ENCODE assay signal across 27 mouse cellular contexts in the genomic region with DNA sequence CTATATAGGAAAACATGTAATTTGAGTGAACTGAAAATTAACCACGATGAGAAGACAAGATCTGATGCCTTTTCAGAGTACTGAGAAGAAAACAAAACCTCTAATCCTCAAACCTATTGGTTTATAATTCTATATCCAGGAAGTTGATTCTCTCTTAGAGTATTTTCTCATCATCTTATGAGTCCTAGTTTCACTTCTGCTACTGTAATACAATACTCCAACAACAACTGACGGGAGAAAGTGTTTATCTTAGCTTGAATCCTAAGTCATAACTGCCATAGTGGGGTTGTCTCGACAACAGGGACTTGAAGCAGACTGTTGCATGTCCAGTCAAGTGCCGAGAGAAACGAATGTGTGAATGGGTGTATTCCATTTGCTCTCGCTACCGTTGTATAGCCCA.
"Had no signal": no experiment of that assay in that cellular context is flagged by ENCODE, and none has a peak within 500 bp of the region (broad histone marks: within the 10 kb centered on the region; RNA-seq: fewer than 3 reads in every experiment).

No protein-coding gene starts in this region.

- H3K4me1 ChIP-seq: heart, embryonic 10.5 days; heart, embryonic 13.5 days; heart, embryonic 15.5 days; hindbrain, embryonic 13.5 days; hindbrain, embryonic 15.5 days; kidney, embryonic 15.5 days; limb, embryonic 10.5 days; limb, embryonic 12.5 days; liver, embryonic 13.5 days had no signal

- DNase-seq: gastrocnemius, postnatal 14 days; gastrocnemius, postnatal 36 days; heart, adult 18-20 months; heart, postnatal 14 days; heart, postnatal 36 days; kidney, adult 11 months; kidney, adult 2 months; kidney, adult 9 months; kidney, postnatal 14 days; kidney, postnatal 36 days; layer of hippocampus, adult 9-11 months; layer of hippocampus, postnatal 36 days; liver; liver, embryonic 13.5 days had no signal

- H3K9ac ChIP-seq: heart, embryonic 13.5 days; heart, embryonic 15.5 days; hindbrain, embryonic 13.5 days; hindbrain, embryonic 15.5 days; kidney, embryonic 15.5 days; limb, embryonic 12.5 days; liver, embryonic 13.5 days had no signal

- H3K9me3 ChIP-seq: heart, embryonic 10.5 days; heart, embryonic 13.5 days; heart, embryonic 15.5 days; hindbrain, embryonic 13.5 days; hindbrain, embryonic 15.5 days; kidney, embryonic 15.5 days; limb, embryonic 10.5 days; limb, embryonic 12.5 days; liver, embryonic 13.5 days had no signal

- H3K4me2 ChIP-seq: heart, embryonic 13.5 days; heart, embryonic 15.5 days; hindbrain, embryonic 13.5 days; hindbrain, embryonic 15.5 days; kidney, embryonic 15.5 days; limb, embryonic 12.5 days; liver, embryonic 11.5 days; liver, embryonic 13.5 days had no signal

- H3K36me3 ChIP-seq: heart, embryonic 10.5 days; heart, embryonic 13.5 days; heart, embryonic 15.5 days; hindbrain, embryonic 13.5 days; hindbrain, embryonic 15.5 days; kidney, embryonic 15.5 days; limb, embryonic 10.5 days; limb, embryonic 12.5 days; liver, embryonic 13.5 days had no signal

- ATAC-seq: hindbrain, postnatal 0 days; intestine, embryonic 16.5 days had no signal

- H3K27me3 ChIP-seq: heart, embryonic 13.5 days; heart, embryonic 15.5 days; hindbrain, embryonic 13.5 days; hindbrain, embryonic 15.5 days; kidney, embryonic 15.5 days; limb, embryonic 12.5 days; liver, embryonic 13.5 days had no signal

- H3K27ac ChIP-seq: heart, embryonic 10.5 days; heart, embryonic 13.5 days; heart, embryonic 15.5 days; hindbrain, embryonic 13.5 days; hindbrain, embryonic 15.5 days; hindbrain, postnatal 0 days; kidney, embryonic 15.5 days; kidney, postnatal 0 days; left cerebral cortex, adult 2 months; limb, embryonic 10.5 days; limb, embryonic 12.5 days; liver, embryonic 13.5 days had no signal

- H3K4me3 ChIP-seq: heart, embryonic 10.5 days; heart, embryonic 13.5 days; heart, embryonic 15.5 days; hindbrain, embryonic 13.5 days; hindbrain, embryonic 15.5 days; kidney, embryonic 15.5 days; left cerebral cortex, adult 2 months; limb, embryonic 10.5 days; limb, embryonic 12.5 days; liver, embryonic 13.5 days had no signal
